Mouse (Mus musculus): ENCODE results near the gene 1810009A15Rik.

The 1810009A15Rik gene

GRCm38 (mm10) chr19:8921741-8922140 lies 33.1 kb downstream of the 1810009A15Rik start:
- Histone ChIP-seq H3K36me3 (ENCODE audit: control insufficient read depth, insufficient read depth, low read length, poor library complexity, severe bottlenecking) (peaks cover 1% of the 10 kb centered on the region), H3K27me3 (ENCODE audit: control insufficient read depth, insufficient read depth, low read length, poor library complexity, severe bottlenecking) (no peaks in the 10 kb centered on the region)
- DNase-seq (ENCODE audit: low read depth, low spot score) = no peak

GRCm38 (mm10) chr19:8926766-8927165 lies 38.1 kb downstream of the 1810009A15Rik start:
- peak; percentile 22 for DNase-seq (ENCODE audit: low read depth, low spot score)
- H3K36me3 ChIP-seq (ENCODE audit: control insufficient read depth, insufficient read depth, low read length, poor library complexity, severe bottlenecking) = peaks cover 5% of the 10 kb centered on the region
- no peaks in the 10 kb centered on the region for H3K27me3 ChIP-seq (ENCODE audit: control insufficient read depth, insufficient read depth, low read length, poor library complexity, severe bottlenecking)

- no peak for DNase-seq (ENCODE audit: low read depth, low spot score)
- Histone ChIP-seq H3K27me3 (ENCODE audit: control insufficient read depth, insufficient read depth, low read length, poor library complexity, severe bottlenecking) (no peaks in the 10 kb centered on the region), H3K36me3 (ENCODE audit: control insufficient read depth, insufficient read depth, low read length, poor library complexity, severe bottlenecking) (peaks cover 3% of the 10 kb centered on the region)
Observed at GRCm38 (mm10) chr19:8927891-8928525, 39.4 kb downstream of the 1810009A15Rik start.

DNA sequence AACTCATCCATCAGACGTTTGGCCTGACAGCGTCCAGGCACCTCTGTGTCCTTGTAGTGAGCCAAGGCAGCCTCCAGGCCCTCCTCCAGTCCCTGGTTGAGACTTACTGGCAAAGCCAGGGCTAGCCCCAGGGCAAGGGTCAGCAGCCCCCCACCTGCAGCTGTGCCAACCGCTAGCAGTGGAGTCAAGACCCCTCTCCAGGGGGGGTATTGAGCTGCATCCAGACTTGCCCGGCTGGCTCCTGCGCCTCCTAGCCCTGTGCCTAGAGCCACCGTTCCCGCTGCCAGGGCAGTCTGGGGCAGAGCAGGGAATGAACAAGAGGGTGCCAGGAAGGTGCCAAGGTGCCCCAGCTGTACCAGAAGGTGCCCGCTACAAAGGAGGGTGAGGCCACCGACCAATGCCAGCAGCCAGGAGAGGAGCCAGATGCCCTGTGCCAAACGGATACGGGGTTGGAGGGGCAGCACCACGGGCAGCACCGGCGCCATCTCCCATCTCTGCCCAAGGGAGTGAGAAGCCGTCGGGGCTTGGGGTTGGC lies 40.1 kb downstream of the 1810009A15Rik start:
- Histone ChIP-seq H3K36me3 (ENCODE audit: control insufficient read depth, insufficient read depth, low read length, poor library complexity, severe bottlenecking) (peaks cover 3% of the 10 kb centered on the region), H3K27me3 (ENCODE audit: control insufficient read depth, insufficient read depth, low read length, poor library complexity, severe bottlenecking) (no peaks in the 10 kb centered on the region)
- no peak for DNase-seq (ENCODE audit: low read depth, low spot score)

GRCm38 (mm10) chr19:8929224-8930088 lies 40.8 kb downstream of the 1810009A15Rik start, which contains the start of the genes Rom1 and Eml3:
Rom1 (minus strand) TSS chr19:8929356.
Eml3 (plus strand) TSS chr19:8929552.
- peak; percentile 83 for DNase-seq (ENCODE audit: low read depth, low spot score)
- H3K36me3 ChIP-seq (ENCODE audit: control insufficient read depth, insufficient read depth, low read length, poor library complexity, severe bottlenecking) = peaks cover 6% of the 10 kb centered on the region

DNA sequence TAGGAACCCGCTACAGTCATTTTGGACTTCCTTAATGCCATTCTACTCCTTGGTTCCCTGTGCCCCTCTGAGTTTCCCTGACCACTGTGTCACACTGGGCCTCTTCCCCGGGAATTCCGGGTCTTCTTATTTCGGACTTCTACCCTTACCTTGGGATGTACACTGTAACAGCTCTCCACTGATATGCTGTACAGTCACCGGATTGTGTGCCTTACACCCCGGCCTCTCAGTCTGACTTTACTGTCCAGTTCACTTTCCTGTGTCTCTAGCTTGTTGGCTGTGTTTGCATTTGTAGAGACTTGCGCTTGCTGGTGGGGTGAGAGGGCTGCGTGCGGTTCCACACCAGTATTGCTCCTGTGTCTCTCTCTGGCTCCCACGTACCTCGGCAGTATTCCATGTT lies 41.5 kb downstream of the 1810009A15Rik start:
- Histone ChIP-seq H3K36me3 (ENCODE audit: control insufficient read depth, insufficient read depth, low read length, poor library complexity, severe bottlenecking) (peaks cover 10% of the 10 kb centered on the region), H3K27me3 (ENCODE audit: control insufficient read depth, insufficient read depth, low read length, poor library complexity, severe bottlenecking) (no peaks in the 10 kb centered on the region)
- no peak for DNase-seq (ENCODE audit: low read depth, low spot score)

More at GRCm38 (mm10) chr19:8929224-8930088, 40.8 kb downstream of the 1810009A15Rik start, which contains the start of the genes Rom1 and Eml3:
- no peaks in the 10 kb centered on the region for H3K27me3 ChIP-seq (ENCODE audit: control insufficient read depth, insufficient read depth, low read length, poor library complexity, severe bottlenecking)

DNA sequence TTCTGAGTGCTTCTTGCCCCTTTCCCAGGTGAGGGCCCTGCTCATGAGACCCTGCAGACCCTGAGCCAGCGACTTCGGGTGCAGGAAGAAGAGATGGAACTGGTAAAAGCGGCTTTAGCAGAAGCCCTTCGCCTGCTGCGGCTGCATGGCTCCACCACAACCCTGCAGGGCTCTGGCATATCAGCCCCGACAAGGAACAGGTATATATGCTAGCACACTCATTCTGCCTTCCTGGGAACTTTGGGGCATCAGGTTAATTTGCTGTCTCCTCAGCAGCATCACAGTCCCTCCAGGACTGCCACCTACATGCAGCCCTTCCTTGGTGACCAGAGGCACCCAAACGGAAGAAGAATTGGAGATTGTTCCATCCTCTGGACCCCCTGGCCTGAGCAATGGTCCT lies 42.1 kb downstream of the 1810009A15Rik start:
- Histone ChIP-seq H3K36me3 (ENCODE audit: control insufficient read depth, insufficient read depth, low read length, poor library complexity, severe bottlenecking) (peaks cover 12% of the 10 kb centered on the region), H3K27me3 (ENCODE audit: control insufficient read depth, insufficient read depth, low read length, poor library complexity, severe bottlenecking) (no peaks in the 10 kb centered on the region)
- no peak for DNase-seq (ENCODE audit: low read depth, low spot score)

DNA sequence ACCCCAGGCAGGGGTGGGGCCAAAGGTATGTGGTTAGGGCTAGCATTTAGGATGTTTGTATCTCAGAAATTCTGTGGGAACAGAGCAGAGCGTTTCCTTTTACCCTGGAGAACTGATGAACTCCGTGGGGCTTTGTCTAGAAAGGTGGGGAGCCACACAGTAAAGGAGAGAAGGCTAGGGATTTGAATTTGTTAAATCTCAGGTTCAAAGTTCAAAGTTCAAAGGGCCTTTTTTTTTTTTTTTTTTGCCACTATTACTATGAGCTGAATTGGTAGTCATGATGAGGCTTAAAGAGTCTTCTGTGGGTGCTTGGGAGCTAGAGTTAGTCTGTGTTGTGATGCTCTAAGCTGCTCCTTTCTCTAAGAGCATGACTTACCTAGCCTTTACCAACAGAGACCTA lies 48.1 kb downstream of the 1810009A15Rik start:
- Histone ChIP-seq H3K27me3 (ENCODE audit: control insufficient read depth, insufficient read depth, low read length, poor library complexity, severe bottlenecking) (no peaks in the 10 kb centered on the region), H3K36me3 (ENCODE audit: control insufficient read depth, insufficient read depth, low read length, poor library complexity, severe bottlenecking) (peaks cover 13% of the 10 kb centered on the region)
- no peak for DNase-seq (ENCODE audit: low read depth, low spot score)
